Mouse (Mus musculus): ENCODE data around the gene Npas2. TPM values are rescaled to one million over a fixed set of nuclear protein-coding genes. Genes with fewer than 3 reads are reported as not detected.

Npas2 gene
- polyA plus RNA-seq, 2 experiments, result 0.11 TPM

DNA sequence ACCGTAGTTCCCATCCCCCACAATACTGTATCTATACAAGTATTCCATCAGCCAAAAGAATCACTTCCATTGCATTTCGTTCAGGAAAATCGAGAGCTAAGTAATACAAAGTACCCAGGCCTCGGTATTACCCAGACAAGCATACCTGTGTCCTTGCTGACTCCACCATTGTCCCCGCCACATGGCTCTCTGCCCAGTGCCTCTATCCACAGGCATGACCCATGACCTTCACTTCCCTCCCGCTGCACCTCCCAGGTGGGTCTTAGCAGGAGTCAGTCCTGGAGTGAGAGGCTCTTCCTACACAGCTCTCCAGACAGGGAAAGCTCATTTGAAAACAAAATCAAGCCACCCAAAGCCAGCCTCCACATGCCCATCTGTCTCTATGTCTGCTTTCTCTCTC, 214.6 kb downstream of the Npas2 start:
- Histone ChIP-seq H3K27ac (no peak overlapping the region), H3K9ac (replicated peaks) (no peak overlapping the region), H3K4me3 (ENCODE audit: insufficient read depth in 1 of 2, low read depth in 2 of 2, low read length in 2 of 2) (no peak overlapping the region), H3K9me3 (ENCODE audit: control insufficient read depth, low read length) (no peaks in the 10 kb centered on the region), H3K27me3 (ENCODE audit: control insufficient read depth, insufficient read depth, low read length) (no peaks in the 10 kb centered on the region), H3K36me3 (replicated peaks; ENCODE audit: control insufficient read depth, insufficient read depth, low read depth) (no peaks in the 10 kb centered on the region), H3K4me1 (replicated peaks; ENCODE audit: control insufficient read depth in 2 of 2, insufficient read depth in 2 of 2, low read length in 1 of 2) (peaks cover 0 to 10% of the 10 kb centered on the region in 2 experiments; a peak in 1 of 4 replicates), H3K4me2 (ENCODE audit: low read depth) (no peak overlapping the region)
- 75% methylated on average over 6 of the region's 6 CpGs for WGBS (ENCODE audit: insufficient replicate concordance)
- no peak for TF ChIP-seq CTCF (IDR thresholded peaks at IDR 0.05; ENCODE audit: low read depth)
- no peak for TF ChIP-seq EP300 (IDR thresholded peaks at IDR 0.05; ENCODE audit: low read depth)
- DNase-seq (ENCODE audit: low read depth in 3 of 3, low spot score in 3 of 3) (no peak), ATAC-seq (ENCODE audit: insufficient read depth) (no peak)

DNA sequence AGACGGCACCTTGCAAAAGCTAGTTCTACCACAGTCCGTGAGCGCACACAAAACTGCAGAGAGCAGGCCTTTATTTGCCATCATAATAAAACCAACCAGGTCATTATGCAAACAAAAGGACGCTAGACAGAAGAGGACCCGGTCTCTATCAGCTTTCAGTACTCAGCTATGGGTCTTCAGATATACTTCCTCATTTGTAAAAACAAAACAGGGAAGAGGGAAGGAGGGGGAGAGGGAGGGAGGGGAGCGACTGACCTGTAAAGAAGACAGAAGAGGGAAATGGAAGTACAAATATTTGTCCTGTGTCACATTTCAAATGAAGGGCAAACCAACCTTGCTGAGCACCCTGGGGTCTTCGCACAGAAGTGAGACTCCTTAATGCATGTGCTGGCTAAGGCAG, 215.1 kb downstream of the Npas2 start:
- no peak overlapping the region for H3K9ac ChIP-seq (replicated peaks)
- H3K9me3 ChIP-seq (ENCODE audit: control insufficient read depth, low read length), result no peaks in the 10 kb centered on the region
- H3K4me3 ChIP-seq (ENCODE audit: insufficient read depth in 1 of 2, low read depth in 2 of 2, low read length in 2 of 2), result no peak overlapping the region
- ATAC-seq (ENCODE audit: insufficient read depth) (no peak), DNase-seq (ENCODE audit: low read depth in 3 of 3, low spot score in 3 of 3) (no peak)
- TF ChIP-seq CTCF (IDR thresholded peaks at IDR 0.05; ENCODE audit: low read depth) (no peak), EP300 (IDR thresholded peaks at IDR 0.05; ENCODE audit: low read depth) (no peak)
- no peak overlapping the region for H3K27ac ChIP-seq
- H3K36me3 ChIP-seq (replicated peaks; ENCODE audit: control insufficient read depth, insufficient read depth, low read depth), result no peaks in the 10 kb centered on the region
- H3K4me2 ChIP-seq (ENCODE audit: low read depth), result no peak overlapping the region
- 38% methylated on average over 7 of the region's 7 CpGs for WGBS (ENCODE audit: insufficient replicate concordance)
- no peaks in the 10 kb centered on the region for H3K27me3 ChIP-seq (ENCODE audit: control insufficient read depth, insufficient read depth, low read length)
- peaks cover 0 to 11% of the 10 kb centered on the region in 2 experiments; a peak in 2 of 4 replicates for H3K4me1 ChIP-seq (replicated peaks; ENCODE audit: control insufficient read depth in 2 of 2, insufficient read depth in 2 of 2, low read length in 1 of 2)

DNA sequence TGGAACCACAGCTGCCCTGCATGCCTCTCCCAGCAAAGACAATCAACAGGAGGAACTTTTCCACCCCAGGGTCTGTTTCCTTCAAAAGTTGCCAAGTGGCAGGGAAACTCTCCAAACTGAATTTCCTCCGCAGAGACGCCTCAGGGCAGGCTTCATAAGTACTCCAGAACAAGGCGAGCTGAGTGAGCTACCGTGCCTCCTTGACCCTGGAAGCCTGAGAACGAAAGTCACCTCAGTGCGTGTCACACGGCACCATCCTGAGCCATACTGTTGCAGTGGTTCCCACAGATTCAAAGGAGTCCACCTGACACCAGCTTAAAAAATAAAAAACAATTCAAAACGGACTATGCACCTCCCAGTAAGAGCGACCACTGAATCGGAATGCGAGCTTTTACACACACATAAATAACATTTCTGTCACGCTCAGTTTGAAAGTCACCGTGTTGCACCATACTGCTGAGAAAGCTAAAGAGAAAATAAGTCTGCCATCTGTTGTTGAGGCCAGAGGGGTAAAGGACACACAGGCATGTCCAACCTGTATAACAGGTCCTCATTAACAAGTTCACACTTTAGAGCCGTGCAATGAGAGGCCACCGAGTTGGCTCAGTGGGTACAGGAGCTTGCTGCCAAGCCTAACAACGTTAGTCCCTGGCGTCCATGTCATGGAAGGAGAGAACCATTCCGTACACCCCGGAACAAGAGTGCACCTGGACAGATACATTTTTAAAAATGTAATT, 216.7 kb downstream of the Npas2 start:
- Histone ChIP-seq H3K36me3 (replicated peaks; ENCODE audit: control insufficient read depth, insufficient read depth, low read depth) (no peaks in the 10 kb centered on the region), H3K9me3 (ENCODE audit: control insufficient read depth, low read length) (no peaks in the 10 kb centered on the region), H3K27ac (no peak overlapping the region), H3K4me2 (ENCODE audit: low read depth) (no peak overlapping the region), H3K27me3 (ENCODE audit: control insufficient read depth, insufficient read depth, low read length) (no peaks in the 10 kb centered on the region), H3K4me1 (replicated peaks; ENCODE audit: control insufficient read depth in 2 of 2, insufficient read depth in 2 of 2, low read length in 1 of 2) (peaks cover 0 to 10% of the 10 kb centered on the region in 2 experiments; a peak in 2 of 4 replicates), H3K4me3 (ENCODE audit: insufficient read depth in 1 of 2, low read depth in 2 of 2, low read length in 2 of 2) (no peak overlapping the region), H3K9ac (replicated peaks) (no peak overlapping the region)
- DNase-seq (ENCODE audit: low read depth in 3 of 3, low spot score in 3 of 3) (no peak), ATAC-seq (ENCODE audit: insufficient read depth) (no peak)
- no peak for TF ChIP-seq EP300 (IDR thresholded peaks at IDR 0.05; ENCODE audit: low read depth)
- no peak for TF ChIP-seq CTCF (IDR thresholded peaks at IDR 0.05; ENCODE audit: low read depth)
- 79% methylated on average over 19 of the region's 19 CpGs for WGBS (ENCODE audit: insufficient replicate concordance)

Small RNA genes within 50 kb of the gene (microRNA-seq; reads per million reads assigned to microRNA genes)
- not detected for gene Mir6349

Other genes starting within 250 kb of the Npas2 start
- gene Pdcl3, start 208.1 kb upstream of the Npas2 start, polyA plus RNA-seq (2012; rRNA removed), result 11.6 and 24.1 TPM in 2 replicates
- gene Pdcl3, start 208.1 kb upstream of the Npas2 start, polyA plus RNA-seq (2014; fragmentation: Nextera tagmentation; extraction: Ambion mirVana), result 30.6 and 36.3 TPM in 2 replicates
- 523 and 947 TPM in 2 replicates for gene Rpl31, start 174.1 kb downstream of the Npas2 start, polyA plus RNA-seq (2012; rRNA removed)
- 541 and 573 TPM in 2 replicates for gene Rpl31, start 174.1 kb downstream of the Npas2 start, polyA plus RNA-seq (2014; fragmentation: Nextera tagmentation; extraction: Ambion mirVana)